Mouse (Mus musculus) CH12.LX (cell line): ENCODE data around the gene Mob3b. TPM values are rescaled to one million over a fixed set of nuclear protein-coding genes. Genes with fewer than 3 reads are reported as not detected.

ENCODE experiments used
- DNase-seq: peaks from one replicate; pipeline ENCODE4 v3.0.0-alpha.2; 2013; ENCODE audit errors: extremely low read depth
- H3K27ac ChIP-seq: 2 replicates; pipeline ENCODE4 v1.5.1; 2012; ENCODE audit warnings: low read depth, mild to moderate bottlenecking, control low read depth, moderate library complexity; ENCODE audit not compliant: insufficient read depth
- H3K27me3 ChIP-seq: replicated peaks from 2 replicates; pipeline ENCODE3; 2012; ENCODE audit warnings: inconsistent platforms
- H3K36me3 ChIP-seq, 2 experiments: replicated peaks in 1 of 2; 2 replicates each; pipeline versions ENCODE3 to v1.6.1; 2012; ENCODE audit warnings: inconsistent platforms in 1 of 2, low read length in 1 of 2, mild to moderate bottlenecking in 1 of 2, mixed read lengths in 1 of 2, moderate library complexity in 1 of 2; ENCODE audit not compliant: control insufficient read depth in 1 of 2, insufficient read depth in 1 of 2
- H3K4me1 ChIP-seq, 2 experiments: 2 replicates each; pipeline ENCODE4 v1.6.1; 2012; ENCODE audit warnings: inconsistent platforms in 1 of 2, moderate library complexity in 1 of 2; ENCODE audit not compliant: insufficient read depth in 2 of 2, control insufficient read depth in 1 of 2
- H3K4me2 ChIP-seq: 2 replicates; pipeline ENCODE4 v1.6.1; 2012; ENCODE audit warnings: low read depth, mild to moderate bottlenecking, control low read depth; ENCODE audit not compliant: poor library complexity, insufficient read depth, severe bottlenecking
- H3K4me3 ChIP-seq, 3 experiments: fragments of 150-350 bp in 1 of 3; sonication (generic) in 1 of 3; replicated peaks in 1 of 3; 2 replicates each; pipeline versions ENCODE3 to v1.5.1; 2011 to 2012; ENCODE audit warnings: low read depth in 2 of 3, low read length in 2 of 3, mild to moderate bottlenecking in 2 of 3, moderate library complexity in 2 of 3, control low read depth in 1 of 3, improper control_type of control experiment in 1 of 3, inconsistent platforms in 1 of 3, mixed read lengths in 1 of 3; ENCODE audit not compliant: poor library complexity in 1 of 3
- H3K79me2 ChIP-seq: replicated peaks from 2 replicates; pipeline ENCODE4 v1.6.1; 2012; ENCODE audit warnings: mild to moderate bottlenecking, moderate library complexity; ENCODE audit not compliant: control insufficient read depth, poor library complexity, insufficient read depth, severe bottlenecking; ENCODE audit errors: extremely low read depth
- H3K9ac ChIP-seq: 2 replicates; pipeline ENCODE4 v1.6.1; 2012; ENCODE audit warnings: low read depth, mild to moderate bottlenecking, control low read depth, moderate library complexity; ENCODE audit not compliant: insufficient read depth
- H3K9me3 ChIP-seq: replicated peaks from 2 replicates; pipeline ENCODE3; 2012; ENCODE audit warnings: low read length, inconsistent platforms, mixed read lengths
- CHD1 ChIP-seq: IDR thresholded peaks from 2 replicates; pipeline ENCODE4 v1.6.1; 2012; ENCODE audit warnings: low read depth, low read length, improper control_type of control experiment, inconsistent platforms
- CTCF ChIP-seq, 2 experiments: IDR thresholded peaks in 1 of 2; conservative IDR thresholded peaks in 1 of 2; 2 replicates each; pipeline ENCODE4 v1.5.1; 2011 to 2012; ENCODE audit warnings: low read depth in 2 of 2, low read length in 2 of 2, improper control_type of control experiment in 1 of 2, inconsistent platforms in 1 of 2, mild to moderate bottlenecking in 1 of 2, moderate library complexity in 1 of 2
- E2F4 ChIP-seq: IDR thresholded peaks from 2 replicates; pipeline ENCODE4 v1.6.1; 2011; ENCODE audit warnings: low read depth, low read length, improper control_type of control experiment; ENCODE audit not compliant: insufficient replicate concordance
- EP300 ChIP-seq: IDR thresholded peaks from 2 replicates; pipeline ENCODE4 v1.6.1; 2011; ENCODE audit warnings: low read length, improper control_type of control experiment
- ETS1 ChIP-seq: conservative IDR thresholded peaks from 2 replicates; pipeline ENCODE4 v1.6.1; 2012; ENCODE audit warnings: low read depth, mild to moderate bottlenecking, inconsistent platforms, low read length, improper control_type of control experiment, moderate library complexity
- GABPA ChIP-seq: IDR thresholded peaks from 2 replicates; pipeline ENCODE4 v1.6.1; 2012; ENCODE audit warnings: low read depth, low read length, improper control_type of control experiment, inconsistent platforms; ENCODE audit not compliant: insufficient replicate concordance
- JUND ChIP-seq: conservative IDR thresholded peaks from 2 replicates; pipeline ENCODE4 v1.6.1; 2011; ENCODE audit warnings: low read depth, low read length, improper control_type of control experiment
- KAT2A ChIP-seq: IDR thresholded peaks from 2 replicates; pipeline ENCODE4 v1.6.1; 2012; ENCODE audit warnings: low read length, improper control_type of control experiment, inconsistent platforms; ENCODE audit not compliant: insufficient replicate concordance
- MAX ChIP-seq: IDR thresholded peaks from 2 replicates; pipeline ENCODE4 v1.6.1; 2011; ENCODE audit warnings: low read length, improper control_type of control experiment
- MAZ ChIP-seq: IDR thresholded peaks from 2 replicates; pipeline ENCODE4 v1.6.1; 2012; ENCODE audit warnings: low read depth, mild to moderate bottlenecking, inconsistent platforms, low read length, improper control_type of control experiment, moderate library complexity
- NELFE ChIP-seq: IDR thresholded peaks from 2 replicates; pipeline ENCODE4 v1.6.1; 2011; ENCODE audit warnings: low read depth, low read length, improper control_type of control experiment
- PAX5 ChIP-seq: IDR thresholded peaks from 2 replicates; pipeline ENCODE4 v1.6.1; 2012; ENCODE audit warnings: low read length, inconsistent platforms, mixed read lengths
- RCOR1 ChIP-seq: conservative IDR thresholded peaks from 2 replicates; pipeline ENCODE4 v1.6.1; 2012; ENCODE audit warnings: low read depth, mild to moderate bottlenecking, inconsistent platforms, low read length, improper control_type of control experiment
- SIN3A ChIP-seq: IDR thresholded peaks from 2 replicates; pipeline ENCODE4 v1.6.1; 2012; ENCODE audit warnings: low read length, improper control_type of control experiment, inconsistent platforms
- SMC3 ChIP-seq: IDR thresholded peaks from 2 replicates; pipeline ENCODE4 v1.6.1; 2011; ENCODE audit warnings: low read depth, low read length, improper control_type of control experiment
- TBP ChIP-seq: conservative IDR thresholded peaks from 2 replicates; pipeline ENCODE4 v1.6.1; 2011; ENCODE audit warnings: low read depth, low read length, improper control_type of control experiment
- TCF12 ChIP-seq: IDR thresholded peaks from 2 replicates; pipeline ENCODE4 v1.6.1; 2014; ENCODE audit warnings: low read depth, mild to moderate bottlenecking, inconsistent platforms, low read length, improper control_type of control experiment
- UBTF ChIP-seq: IDR thresholded peaks from 2 replicates; pipeline ENCODE4 v1.6.1; 2012; ENCODE audit warnings: low read depth, mild to moderate bottlenecking, inconsistent platforms, low read length, improper control_type of control experiment, moderate library complexity
- USF1 ChIP-seq: IDR thresholded peaks from 2 replicates; pipeline ENCODE4 v1.6.1; 2014; ENCODE audit warnings: low read depth, mild to moderate bottlenecking, inconsistent platforms, low read length, improper control_type of control experiment
- USF2 ChIP-seq: conservative IDR thresholded peaks from 2 replicates; pipeline ENCODE4 v1.6.1; 2011; ENCODE audit warnings: low read depth, low read length, improper control_type of control experiment
- ZKSCAN1 ChIP-seq: IDR thresholded peaks from 2 replicates; pipeline ENCODE4 v1.6.1; 2012; ENCODE audit warnings: low read depth, inconsistent platforms, low read length, improper control_type of control experiment, borderline replicate concordance
- ZMIZ1 ChIP-seq: IDR thresholded peaks from 2 replicates; pipeline ENCODE4 v1.6.1; 2012; ENCODE audit warnings: low read depth, mild to moderate bottlenecking, inconsistent platforms, low read length, improper control_type of control experiment
- dilution Hi-C: fragments of 300-500 bp; cut with MboI; formaldehyde crosslinking; loops from 2 replicates; pipeline ENCODE4 v1.14.3; 2020; ENCODE audit warnings: low sequenced_read_pairs; ENCODE audit not compliant: extremely low pct_unique_long_range_greater_than_20kb, extremely low pct_ligation_motif_present
- in situ Hi-C: fragments of 300-500 bp; cut with MboI; formaldehyde crosslinking; loops from 3 replicates; pipeline ENCODE4 v1.14.3; 2019; ENCODE audit warnings: low sequenced_read_pairs, low pct_ligation_motif_present, low pct_unique_long_range_greater_than_20kb, mixed read lengths
- polyA plus RNA-seq: library from polyadenylated mRNA; unstranded; fragments of >175 nt; gene quantifications from 2 replicates; pipeline ENCODE4 v1.2.1, GENCODE M21; 2012; ENCODE audit warnings: low read depth; ENCODE audit not compliant: insufficient read length
- total RNA-seq, 2 experiments: library from RNA; depleted of rRNA; stranded (reverse); fragments of 300-350 nt in 1 of 2; fragments of >200 nt in 1 of 2; gene quantifications; 2 replicates each; pipeline ENCODE4 v1.2.3; 2012 to 2014

Mob3b gene
- total and polyA plus RNA-seq, 3 experiments: 3.5 to 11.7 (median 11.0) TPM

- Histone ChIP-seq H3K4me1 (peaks cover 3 to 30% of the 10 kb centered on the region in 2 experiments; a peak in 2 of 4 replicates), H3K4me3 (no peak overlapping the region), H3K27ac (no peak overlapping the region), H3K27me3 (no peaks in the 10 kb centered on the region), H3K9me3 (peaks cover 5% of the 10 kb centered on the region), H3K4me2 (no peak overlapping the region), H3K79me2 (no peaks in the 10 kb centered on the region), H3K9ac (no peak overlapping the region), H3K36me3 (peaks cover 0 to 33% of the 10 kb centered on the region in 2 experiments)
- in situ Hi-C loops (no loop called here), dilution Hi-C loops (no loop called here)
- DNase-seq: no peak
- TF ChIP-seq ETS1 (no peak), GABPA (no peak), MAX (no peak), USF1 (no peak), E2F4 (no peak), CHD1 (no peak), USF2 (no peak), TCF12 (no peak), MAZ (no peak), TBP (no peak), ZMIZ1 (no peak), ZKSCAN1 (no peak), NELFE (no peak), KAT2A (no peak), EP300 (no peak), JUND (no peak), SMC3 (no peak), RCOR1 (no peak), PAX5 (no peak), SIN3A (no peak)
Measured at GRCm38 (mm10) chr4:35040896-35041295, 116.4 kb downstream of the Mob3b start.

DNA sequence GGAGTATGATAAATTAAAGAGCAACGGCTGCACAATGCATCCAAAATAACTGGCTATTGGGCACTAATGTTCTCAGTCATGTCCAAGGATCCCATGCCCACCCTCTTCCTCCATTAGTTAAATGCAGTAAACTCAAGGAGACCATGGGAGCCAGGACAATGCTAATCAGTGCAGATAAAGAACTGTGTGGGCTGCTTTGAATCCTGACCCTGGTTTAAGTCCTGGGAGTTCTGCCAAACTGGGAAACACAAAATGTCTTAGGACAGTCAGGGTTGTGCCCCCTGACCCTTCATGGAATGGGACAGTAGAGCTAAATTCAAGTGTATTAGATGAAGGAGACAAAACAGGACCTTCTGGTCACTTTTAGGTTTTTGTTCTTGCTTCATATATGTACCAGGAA, 117.0 kb downstream of the Mob3b start:
- H3K4me3 ChIP-seq: no peak overlapping the region
- no peaks in the 10 kb centered on the region for H3K79me2 ChIP-seq
- no peak for DNase-seq
- no peak overlapping the region for H3K9ac ChIP-seq
- peaks cover 5% of the 10 kb centered on the region for H3K9me3 ChIP-seq
- H3K27me3 ChIP-seq: no peaks in the 10 kb centered on the region
- in situ Hi-C loops (no loop called here), dilution Hi-C loops (no loop called here)
- no peak for TF ChIP-seq E2F4
- TF ChIP-seq USF2: no peak
- TF ChIP-seq UBTF: no peak
- no peak for TF ChIP-seq ZKSCAN1
- TF ChIP-seq CTCF (conservative IDR thresholded peaks at IDR 0.05 in 1 of 2, IDR thresholded peaks at IDR 0.05 in 1 of 2; ENCODE audit: low read depth in 2 of 2, low read length in 2 of 2): no peak
- no peak for TF ChIP-seq PAX5
- TF ChIP-seq JUND: no peak
- H3K4me1 ChIP-seq: peaks cover 3 to 33% of the 10 kb centered on the region in 2 experiments; a peak in 2 of 4 replicates
- H3K36me3 ChIP-seq: peaks cover 0 to 33% of the 10 kb centered on the region in 2 experiments
- no peak overlapping the region for H3K27ac ChIP-seq
- H3K4me2 ChIP-seq: no peak overlapping the region
